Mouse (Mus musculus) heart, adult 2 months (tissue): ENCODE data around the gene Edem2. TPM values are rescaled to one million over a fixed set of nuclear protein-coding genes. Genes with fewer than 3 reads are reported as not detected.
"Not testable (repeated sequence)": the region's sequence is repeated elsewhere in the genome, so short reads cannot be mapped to it uniquely, and the experiment has no call there.

Experiments
- DNase-seq, 2 experiments: peaks; one replicate each; pipeline ENCODE4 v3.0.0; 2021
- H3K27ac ChIP-seq: fragments of 200-600 bp; 2 replicates; pipeline ENCODE4 v1.8.1; 2022
- H3K27me3 ChIP-seq: fragments of 200-500 bp; 2 replicates; pipeline ENCODE4 v1.6.1; 2012; ENCODE audit warnings: mild to moderate bottlenecking, low read length, inconsistent platforms, mixed read lengths; ENCODE audit not compliant: control insufficient read depth, insufficient read depth
- H3K36me3 ChIP-seq: fragments of 200-500 bp; 2 replicates; pipeline ENCODE4 v1.6.1; 2012; ENCODE audit warnings: low read length, inconsistent platforms; ENCODE audit not compliant: control insufficient read depth, insufficient read depth
- H3K4me1 ChIP-seq: fragments of 200-500 bp; 2 replicates; pipeline ENCODE4 v1.6.1; 2011; ENCODE audit warnings: low read length; ENCODE audit not compliant: control insufficient read depth, insufficient read depth
- H3K4me3 ChIP-seq: fragments of 200-600 bp; 2 replicates; pipeline ENCODE4 v1.8.1; 2022
- H3K79me2 ChIP-seq: fragments of 200-500 bp; replicated peaks from 2 replicates; pipeline ENCODE4 v1.6.1; 2012; ENCODE audit warnings: mild to moderate bottlenecking, inconsistent platforms, low read length, moderate library complexity, mixed read lengths; ENCODE audit not compliant: control insufficient read depth, insufficient read depth
- H3K9ac ChIP-seq: fragments of 200-500 bp; 2 replicates; pipeline ENCODE4 v1.6.1; 2012; ENCODE audit warnings: low read depth, mild to moderate bottlenecking, control low read depth, inconsistent platforms, low read length, mixed read lengths
- CTCF ChIP-seq: fragments of 200-600 bp; IDR thresholded peaks from 2 replicates; pipeline ENCODE4 v1.8.1; 2022; ENCODE audit warnings: antibody characterized with exemption, mild to moderate bottlenecking, moderate library complexity
- EP300 ChIP-seq: fragments of 200-500 bp; IDR thresholded peaks from 2 replicates; pipeline ENCODE4 v1.6.1; 2011; ENCODE audit warnings: low read depth, low read length, control low read depth; ENCODE audit not compliant: insufficient read depth
- POLR2A ChIP-seq: fragments of 200-500 bp; IDR thresholded peaks from 2 replicates; pipeline ENCODE4 v1.6.1; 2011; ENCODE audit warnings: mild to moderate bottlenecking, low read depth, low read length, control low read depth; ENCODE audit not compliant: insufficient read depth
- WGBS: fragments of 180-500 bp; shearing (Covaris S2); methylation state at CpG from one replicate; pipeline ENCODE4 v1.1.7; 2018; 5-methylcytosine and 5-hydroxymethylcytosine counted together
- intact Hi-C: fragments of 180-260 bp; cut with DNase I; formaldehyde crosslinking; loops from one replicate; pipeline ENCODE4 v1.15.1; 2025
- polyA plus RNA-seq: library from polyadenylated mRNA; depleted of rRNA; stranded (reverse); fragments of >200 nt; gene quantifications from 2 replicates; pipeline ENCODE4 v1.2.3, GENCODE M21; 2012
- total RNA-seq, 2 experiments: library from RNA; stranded (reverse); gene quantifications; 2 replicates each; pipeline ENCODE4 v1.2.3; 2021

Gene Edem2
- total and polyA plus RNA-seq, 3 experiments = 6.0 to 14.4 (median 6.4) TPM

DNA sequence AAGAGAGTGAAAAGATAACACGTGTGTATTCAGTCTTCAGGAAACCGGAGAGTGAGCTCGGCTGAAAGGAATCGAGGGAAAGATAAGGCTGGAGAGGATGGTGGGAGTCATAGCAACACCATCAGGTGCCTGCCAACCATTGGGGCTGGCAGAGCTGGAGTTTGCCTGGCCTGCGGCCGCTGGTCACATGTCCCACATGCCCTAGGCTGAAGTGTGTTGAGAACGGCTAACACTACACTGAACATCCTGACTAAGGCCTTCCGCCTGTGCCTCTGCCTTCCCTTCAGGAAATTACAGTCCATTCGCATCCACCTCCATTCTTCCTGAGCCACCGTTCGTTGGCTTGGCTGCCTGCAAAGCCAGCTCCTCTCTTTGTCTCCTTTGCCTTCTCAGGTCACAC, 12.9 kb upstream of the Edem2 start:
- 18% methylated on average over 11 of the region's 11 CpGs for WGBS
- DNase-seq = peak in 1 of 2 experiments; percentile 39
- H3K9ac ChIP-seq = no peak overlapping the region

DNA sequence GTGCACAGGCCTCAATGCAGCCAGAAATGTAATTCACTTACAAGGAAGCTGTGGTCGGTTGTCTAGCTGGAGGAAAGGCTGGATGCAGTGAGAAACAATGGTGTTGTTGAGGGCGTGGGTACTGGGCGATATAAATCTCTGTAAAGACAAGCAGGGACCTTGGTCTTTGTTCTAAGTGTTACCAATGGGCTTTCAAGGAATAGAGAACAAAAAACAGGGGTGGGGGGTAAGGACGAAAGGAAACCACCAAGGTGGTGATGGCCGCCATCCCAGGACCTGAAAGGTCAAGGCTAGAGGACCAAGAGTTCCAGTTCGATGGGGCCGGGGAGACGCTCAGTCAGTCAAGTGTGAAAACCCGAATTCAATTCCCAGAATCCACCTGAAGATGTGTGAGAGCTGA, 8.5 kb upstream of the Edem2 start:
- Histone ChIP-seq H3K9ac (no peak overlapping the region), H3K4me3 (no peak overlapping the region), H3K36me3 (no peaks in the 10 kb centered on the region), H3K27ac (no peak overlapping the region), H3K27me3 (no peaks in the 10 kb centered on the region), H3K79me2 (no peaks in the 10 kb centered on the region), H3K4me1 (peaks cover 3% of the 10 kb centered on the region)
- TF ChIP-seq EP300 (no peak), POLR2A (no peak)
- intact Hi-C loops = no loop called here
- DNase-seq = no peak
- WGBS = 68% methylated on average over 9 of the region's 9 CpGs

More for the DNA sequence above, 12.9 kb upstream of the Edem2 start:
- no peak for TF ChIP-seq POLR2A
- no peak for TF ChIP-seq EP300
- Histone ChIP-seq H3K27me3 (no peaks in the 10 kb centered on the region), H3K27ac (no peak overlapping the region), H3K4me1 (peaks cover 3% of the 10 kb centered on the region), H3K4me3 (no peak overlapping the region), H3K36me3 (no peaks in the 10 kb centered on the region), H3K79me2 (no peaks in the 10 kb centered on the region)
- intact Hi-C loops = no loop called here

DNA sequence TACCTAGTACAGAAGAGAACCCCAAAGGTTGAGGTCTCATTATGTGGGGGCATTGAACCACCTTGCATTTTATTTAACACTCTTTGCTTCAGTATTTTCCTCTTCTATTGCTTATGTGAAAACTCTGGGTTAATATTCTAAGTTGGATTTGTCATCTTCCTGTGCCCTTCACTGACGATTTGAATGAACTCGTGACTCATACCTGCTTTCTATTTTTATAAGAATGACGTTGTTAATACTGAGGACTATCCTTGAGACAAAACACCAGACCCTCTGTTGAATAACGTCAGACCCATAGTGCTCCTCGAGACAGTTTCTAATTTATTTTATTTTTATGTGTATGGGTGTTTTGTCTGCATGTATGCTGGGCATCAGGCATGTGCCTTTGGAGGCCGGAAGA, 7.7 kb upstream of the Edem2 start:
- Histone ChIP-seq H3K27me3 (no peaks in the 10 kb centered on the region), H3K9ac (no peak overlapping the region), H3K4me1 (no peaks in the 10 kb centered on the region), H3K36me3 (no peaks in the 10 kb centered on the region), H3K79me2 (no peaks in the 10 kb centered on the region), H3K27ac (no peak overlapping the region), H3K4me3 (no peak overlapping the region)
- TF ChIP-seq EP300 = no peak
- no peak for TF ChIP-seq CTCF
- no peak for TF ChIP-seq POLR2A
- intact Hi-C loops = no loop called here
- WGBS = 36% methylated on average over 6 of the region's 6 CpGs
- no peak for DNase-seq

DNA sequence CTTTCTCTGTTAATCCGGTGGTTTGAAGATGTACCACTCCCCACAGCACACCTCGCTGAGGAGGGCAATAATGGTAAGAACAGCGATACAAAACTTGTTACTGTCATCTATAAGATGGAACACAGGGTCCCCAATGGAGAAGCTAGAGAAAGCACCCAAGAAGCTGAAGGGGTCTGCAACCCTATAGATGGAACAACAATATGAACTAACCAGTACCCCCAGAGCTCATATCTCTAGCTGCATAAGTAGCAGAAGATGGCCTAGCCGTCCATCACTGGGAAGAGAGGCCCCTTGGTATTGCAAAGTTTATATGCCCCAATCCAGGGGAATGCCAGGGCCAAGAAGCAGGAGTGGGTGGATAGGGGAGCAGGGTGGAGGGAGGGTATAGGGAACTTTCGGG, 6.5 kb upstream of the Edem2 start, which contains the start of gene Gm17581:
TSS of gene Gm17581 (minus strand) at position 101 of the 400 bp plus-strand sequence.
- H3K27me3 ChIP-seq, intact Hi-C loops, H3K79me2 ChIP-seq, H3K27ac ChIP-seq, H3K4me1 ChIP-seq, DNase-seq, H3K9ac ChIP-seq, H3K4me3 ChIP-seq, H3K36me3 ChIP-seq: not testable (repeated sequence)
- 85% methylated on average over 5 of the region's 5 CpGs for WGBS

DNA sequence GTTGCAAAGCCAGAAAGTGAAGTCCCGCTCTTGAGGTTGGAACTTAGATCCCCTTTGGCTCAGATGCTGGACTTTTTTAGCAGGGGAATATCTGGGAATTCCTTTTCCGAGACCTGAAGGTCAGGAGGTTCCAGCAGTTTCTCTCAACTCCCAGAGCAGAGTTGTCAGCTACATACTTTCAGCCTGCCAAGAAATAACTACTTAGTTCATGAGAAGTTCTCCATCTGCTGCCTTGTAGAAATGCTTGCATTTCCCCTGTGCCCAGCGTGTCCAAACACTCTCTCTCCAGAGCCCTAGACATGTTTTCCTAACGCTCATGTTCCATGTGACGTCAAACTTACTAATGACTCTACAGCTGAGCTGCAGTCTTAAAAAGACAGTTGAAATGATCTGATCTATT, 5.8 kb upstream of the Edem2 start:
- Histone ChIP-seq H3K27me3 (no peaks in the 10 kb centered on the region), H3K27ac (no peak overlapping the region), H3K9ac (no peak overlapping the region), H3K36me3 (no peaks in the 10 kb centered on the region), H3K4me1 (no peaks in the 10 kb centered on the region), H3K79me2 (no peaks in the 10 kb centered on the region), H3K4me3 (no peak overlapping the region)
- peak in 1 of 2 experiments; percentile 16 for DNase-seq
- intact Hi-C loops = no loop called here
- WGBS = 48% methylated on average over 5 of the region's 5 CpGs
- TF ChIP-seq CTCF = no peak
- TF ChIP-seq POLR2A = no peak
- no peak for TF ChIP-seq EP300

DNA sequence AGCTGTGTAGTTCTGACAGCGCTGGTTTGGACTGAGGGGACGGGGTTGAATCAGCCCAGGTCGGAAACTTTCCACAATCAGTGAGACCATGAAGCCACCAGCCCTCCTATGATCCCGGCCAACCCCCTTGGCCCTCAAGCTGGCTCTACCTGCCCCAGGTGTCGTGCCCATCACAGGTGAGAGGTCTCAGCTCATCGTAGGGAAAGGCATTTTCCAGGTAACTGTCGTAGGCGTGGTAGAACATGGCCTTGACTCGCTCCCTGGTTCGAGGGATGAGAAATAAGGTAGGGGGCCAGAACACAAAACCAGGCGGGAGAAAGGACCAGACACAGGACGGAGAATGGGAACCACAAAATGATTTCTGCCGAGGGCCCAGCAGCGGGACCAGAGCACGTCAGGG, 533 bp downstream of the Edem2 start:
- H3K4me1 ChIP-seq = peaks cover 3% of the 10 kb centered on the region
- H3K36me3 ChIP-seq = no peaks in the 10 kb centered on the region
- DNase-seq = no peak
- peak overlapping the region; percentile 84 for H3K9ac ChIP-seq
- H3K4me3 ChIP-seq = peak overlapping the region; percentile 97
- TF ChIP-seq CTCF = no peak
- no peak for TF ChIP-seq EP300
- TF ChIP-seq POLR2A = no peak
- peak overlapping the region; percentile 48 for H3K27ac ChIP-seq
- H3K79me2 ChIP-seq = no peaks in the 10 kb centered on the region
- no peaks in the 10 kb centered on the region for H3K27me3 ChIP-seq
- WGBS = 6% methylated on average over 15 of the region's 15 CpGs
- intact Hi-C loops = loop anchor here (1.0 to 5.0 kb wide), 2 partner anchors 36 to 89 kb away; partner anchors contain the start of genes BC029722 and Trpc4ap
